Comparison of ENCODE assay signal across 11 mouse cellular contexts in the genomic region with DNA sequence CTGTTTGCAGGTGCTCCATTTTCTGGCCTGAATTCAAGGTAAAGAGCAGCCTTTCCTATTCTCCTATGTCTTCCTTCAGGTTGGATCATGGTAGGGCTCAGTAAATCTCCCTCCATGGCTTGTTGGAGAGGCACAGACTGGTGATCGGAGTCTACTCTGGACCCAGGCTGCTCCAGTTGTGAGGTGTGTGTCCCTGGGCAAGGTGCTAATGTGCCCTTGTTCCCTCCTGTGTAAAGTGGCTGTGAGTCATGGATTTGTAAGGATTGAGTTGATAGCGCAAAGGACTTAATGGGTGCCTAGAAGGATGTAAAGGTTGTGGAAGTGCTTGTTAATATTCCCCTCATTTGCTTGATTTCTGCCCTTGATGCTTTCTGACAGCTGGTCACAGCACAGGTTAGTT. TPM values are rescaled to one million over a fixed set of nuclear protein-coding genes. Genes with fewer than 3 reads are reported as not detected.
DNase-seq lines count a peak whose midpoint lies in the region; ATAC-seq and TF ChIP-seq lines count a peak whose summit lies in the region.
"Had no signal": no experiment of that assay in that cellular context is flagged by ENCODE, and none has a peak within 500 bp of the region (broad histone marks: within the 10 kb centered on the region; RNA-seq: fewer than 3 reads in every experiment).

No protein-coding gene starts in this region.

- DNase-seq in gastrocnemius, adult 2 months: no peak
- no peak for DNase-seq in gastrocnemius, adult 8-10 months (ENCODE audit: low spot score in 2 of 2)
- DNase-seq in Muller cell, postnatal 12 days (ENCODE audit: inconsistent ontology term): no peak
- DNase-seq: cerebellum, postnatal 25 days; gastrocnemius, postnatal 36 days; layer of hippocampus, adult 9-11 months had no signal

- intact Hi-C loops in gastrocnemius, adult 2 months (cut with DNase I): loop anchor here (2.0 kb wide), 1 partner anchor 43 kb away; a partner anchor contains a TSS

- H3K36me3 ChIP-seq in megakaryocyte, embryonic 14.5 days (replicated peaks; ENCODE audit: low read length): peaks cover 71% of the 10 kb centered on the region
- peaks cover 25% of the 10 kb centered on the region for H3K36me3 ChIP-seq in intestine, postnatal 0 days (ENCODE audit: control insufficient read depth, insufficient read depth)
- peaks cover 34% of the 10 kb centered on the region for H3K36me3 ChIP-seq in stomach, embryonic 15.5 days

- H3K9me3 ChIP-seq in megakaryocyte, embryonic 14.5 days: no peaks in the 10 kb centered on the region
- H3K9me3 ChIP-seq in intestine, postnatal 0 days (ENCODE audit: control insufficient read depth): no peaks in the 10 kb centered on the region
- H3K9me3 ChIP-seq in stomach, embryonic 15.5 days: no peaks in the 10 kb centered on the region

- H3K9ac ChIP-seq in intestine, postnatal 0 days (ENCODE audit: low read depth, low read length): peak overlapping the region; percentile 98; the same call in 1 of the 2 replicates
- no peak overlapping the region for H3K9ac ChIP-seq in stomach, embryonic 15.5 days

- peak overlapping the region; percentile 75 for H3K4me2 ChIP-seq in intestine, postnatal 0 days (replicated peaks; ENCODE audit: low read depth)
- H3K4me2 ChIP-seq in stomach, embryonic 15.5 days: peak overlapping the region; percentile 78

- no peak for ATAC-seq in megakaryocyte, adult 5-6 weeks (ENCODE audit: poor library complexity, severe bottlenecking)
- peak; percentile 44 for ATAC-seq in intestine, postnatal 0 days
- ATAC-seq in stomach, embryonic 15.5 days (ENCODE audit: insufficient read depth, low FRiP score, low read depth): no peak
- no peak for ATAC-seq in inflammation-experienced regulatory T-cells, adult 6 months

- peaks cover 64% of the 10 kb centered on the region for H3K4me1 ChIP-seq in megakaryocyte, embryonic 14.5 days
- peaks cover 2% of the 10 kb centered on the region; the same call in 1 of the 2 replicates for H3K4me1 ChIP-seq in intestine, postnatal 0 days (replicated peaks; ENCODE audit: control insufficient read depth, insufficient read depth, low read length)
- H3K4me1 ChIP-seq in stomach, embryonic 15.5 days: peaks cover 12% of the 10 kb centered on the region

- TF ChIP-seq CTCF in gastrocnemius, adult 2 months (IDR thresholded peaks at IDR 0.05): no peak
- TF ChIP-seq CTCF in intestine, postnatal 0 days (IDR thresholded peaks at IDR 0.05; ENCODE audit: low read depth): no peak

- WGBS in intestine, postnatal 0 days: 57% methylated on average over 2 of the region's 2 CpGs
- WGBS in stomach, embryonic 15.5 days: 83% methylated on average over 2 of the region's 2 CpGs

- no peak overlapping the region; the same call in 1 of the 2 replicates for H3K27ac ChIP-seq in gastrocnemius, adult 2 months
- H3K27ac ChIP-seq in intestine, postnatal 0 days (ENCODE audit: low read depth, low read length): peak overlapping the region; percentile 99
- H3K27ac ChIP-seq in stomach, embryonic 15.5 days: no peak overlapping the region

- H3K4me3 ChIP-seq in gastrocnemius, adult 2 months: peak overlapping the region; percentile 13
- H3K4me3 ChIP-seq in megakaryocyte, embryonic 14.5 days (replicated peaks): peak overlapping the region; percentile 98
- peak overlapping the region; percentile 95; the same call in 1 of the 2 replicates for H3K4me3 ChIP-seq in intestine, postnatal 0 days (ENCODE audit: low read depth, low read length)
- no peak overlapping the region; the same call in 1 of the 2 replicates for H3K4me3 ChIP-seq in stomach, embryonic 15.5 days (replicated peaks)

- H3K27me3 ChIP-seq in megakaryocyte, embryonic 14.5 days (replicated peaks): no peaks in the 10 kb centered on the region
- no peaks in the 10 kb centered on the region for H3K27me3 ChIP-seq in intestine, postnatal 0 days (replicated peaks; ENCODE audit: control insufficient read depth, insufficient read depth, low read length)
- H3K27me3 ChIP-seq in stomach, embryonic 15.5 days (replicated peaks): no peaks in the 10 kb centered on the region

RNA-seq across cellular contexts. Expression of a gene that starts 1.9 kb away (rescaled TPM):
- total RNA-seq in gastrocnemius, adult 2 months (2021): 100 to 1,000 TPM; 165 to 171 TPM
- 100 to 1,000 TPM; 164 to 200 (median 181) TPM for total RNA-seq in gastrocnemius, adult 8-10 months (2022)
- 687 and 1,038 TPM in 2 replicates for polyA plus RNA-seq in megakaryocyte, embryonic 14.5 days (2012; ENCODE audit: insufficient read depth, low replicate concordance)
- 74.6 and 79.4 TPM in 2 replicates for total RNA-seq in megakaryocyte, adult 5-6 weeks (2015)
- 76.4 and 88.9 TPM in 2 replicates for total RNA-seq in megakaryocyte, adult 5-6 weeks (2017)
- polyA plus RNA-seq in intestine, postnatal 0 days (2015; fragmentation: Nextera tagmentation; extraction: Ambion mirVana): 98.0 and 106 TPM in 2 replicates
- 54.5 and 59.6 TPM in 2 replicates for polyA plus RNA-seq in stomach, embryonic 15.5 days (2015; fragmentation: Nextera tagmentation; extraction: Ambion mirVana)
- 1 to 10 TPM; 5.8 to 7.3 (median 6.8) TPM for polyA plus RNA-seq in inflammation-experienced regulatory T-cells, adult 6 months (2017; shearing (Covaris generic))

RNA-seq across cellular contexts. Expression of a gene that starts 20.0 kb away (rescaled TPM):
- total RNA-seq in gastrocnemius, adult 2 months (2021): 10 to 100 TPM; 50.0 to 51.0 TPM
- total RNA-seq in gastrocnemius, adult 8-10 months (2022): 10 to 100 TPM; 38.2 to 52.9 (median 47.0) TPM
- 251 and 262 TPM in 2 replicates for polyA plus RNA-seq in megakaryocyte, embryonic 14.5 days (2012; ENCODE audit: insufficient read depth, low replicate concordance)
- total RNA-seq in megakaryocyte, adult 5-6 weeks (2015): 68.6 and 71.0 TPM in 2 replicates
- 153 and 170 TPM in 2 replicates for total RNA-seq in megakaryocyte, adult 5-6 weeks (2017)
- polyA plus RNA-seq in intestine, postnatal 0 days (2015; fragmentation: Nextera tagmentation; extraction: Ambion mirVana): 48.3 and 51.4 TPM in 2 replicates
- polyA plus RNA-seq in stomach, embryonic 15.5 days (2015; fragmentation: Nextera tagmentation; extraction: Ambion mirVana): 118 and 124 TPM in 2 replicates
- polyA plus RNA-seq in inflammation-experienced regulatory T-cells, adult 6 months (2017; shearing (Covaris generic)): 10 to 100 TPM; 26.0 to 33.4 (median 32.0) TPM

RNA-seq across cellular contexts. Expression of a gene that starts 30.6 kb away (rescaled TPM):
- 1 to 10 TPM; 3.0 to 4.1 TPM for total RNA-seq in gastrocnemius, adult 2 months (2021)
- total RNA-seq in gastrocnemius, adult 8-10 months (2022): 1 to 10 TPM; 1.5 to 3.7 (median 3.1) TPM
- 58.5 and 224 TPM in 2 replicates for polyA plus RNA-seq in megakaryocyte, embryonic 14.5 days (2012; ENCODE audit: insufficient read depth, low replicate concordance)
- total RNA-seq in megakaryocyte, adult 5-6 weeks (2015): 0.25 and 1.6 TPM in 2 replicates
- total RNA-seq in megakaryocyte, adult 5-6 weeks (2017): not detected in 2 replicates
- polyA plus RNA-seq in intestine, postnatal 0 days (2015; fragmentation: Nextera tagmentation; extraction: Ambion mirVana): 15.8 and 16.9 TPM in 2 replicates
- polyA plus RNA-seq in stomach, embryonic 15.5 days (2015; fragmentation: Nextera tagmentation; extraction: Ambion mirVana): 27.7 and 28.6 TPM in 2 replicates
- 1 to 10 TPM in 1 of 3 experiments, under 1 TPM in 2; 0.77 to 1.3 (median 0.93) TPM for polyA plus RNA-seq in inflammation-experienced regulatory T-cells, adult 6 months (2017; shearing (Covaris generic))

RNA-seq across cellular contexts. Expression of a gene that starts 34.8 kb away (rescaled TPM):
- not detected for total RNA-seq in gastrocnemius, adult 2 months (2021)
- not detected for total RNA-seq in gastrocnemius, adult 8-10 months (2022)
- polyA plus RNA-seq in megakaryocyte, embryonic 14.5 days (2012; ENCODE audit: insufficient read depth, low replicate concordance): not detected in 2 replicates
- total RNA-seq in megakaryocyte, adult 5-6 weeks (2015): not detected in 2 replicates
- not detected in 2 replicates for total RNA-seq in megakaryocyte, adult 5-6 weeks (2017)
- not detected in 2 replicates for polyA plus RNA-seq in intestine, postnatal 0 days (2015; fragmentation: Nextera tagmentation; extraction: Ambion mirVana)
- polyA plus RNA-seq in stomach, embryonic 15.5 days (2015; fragmentation: Nextera tagmentation; extraction: Ambion mirVana): not detected in 2 replicates
- not detected for polyA plus RNA-seq in inflammation-experienced regulatory T-cells, adult 6 months (2017; shearing (Covaris generic))
- total RNA-seq: gastrocnemius, postnatal 36 days had no signal

RNA-seq across cellular contexts. Expression of a gene that starts 43.7 kb away (rescaled TPM):
- total RNA-seq in gastrocnemius, adult 2 months (2021): 1 to 10 TPM; 2.8 to 3.9 TPM
- 1 to 10 TPM; 2.3 to 3.0 (median 2.7) TPM for total RNA-seq in gastrocnemius, adult 8-10 months (2022)
- polyA plus RNA-seq in megakaryocyte, embryonic 14.5 days (2012; ENCODE audit: insufficient read depth, low replicate concordance): 0.96 and 6.5 TPM in 2 replicates
- total RNA-seq in megakaryocyte, adult 5-6 weeks (2015): 2.5 and 3.2 TPM in 2 replicates
- 1.7 TPM in 2 replicates for total RNA-seq in megakaryocyte, adult 5-6 weeks (2017)
- polyA plus RNA-seq in intestine, postnatal 0 days (2015; fragmentation: Nextera tagmentation; extraction: Ambion mirVana): 6.4 and 6.5 TPM in 2 replicates
- polyA plus RNA-seq in stomach, embryonic 15.5 days (2015; fragmentation: Nextera tagmentation; extraction: Ambion mirVana): 5.4 and 6.0 TPM in 2 replicates
- polyA plus RNA-seq in inflammation-experienced regulatory T-cells, adult 6 months (2017; shearing (Covaris generic)): 1 to 10 TPM; 3.0 to 5.1 (median 3.7) TPM
